Mouse (Mus musculus): ENCODE measurements around the gene Slc9a3r1.

- TF ChIP-seq CTCF (IDR thresholded peaks at IDR 0.05; ENCODE audit: insufficient read depth, low read depth, low read length) (no peak), POLR2A (IDR thresholded peaks at IDR 0.05; ENCODE audit: insufficient read depth, low read depth, low read length) (no peak)
Measured at GRCm38 (mm10) chr11:115228430-115228829, 65.3 kb downstream of the Slc9a3r1 start.
